Mouse (Mus musculus) liver, adult 2 months (tissue): ENCODE results near the gene Sufu. TPM values are rescaled to one million over a fixed set of nuclear protein-coding genes. Genes with fewer than 3 reads are reported as not detected.

ENCODE experiments used
- DNase-seq: peaks from one replicate; pipeline ENCODE4 v3.0.0-alpha.2; 2011; ENCODE audit warnings: low read depth, low spot score; ENCODE audit errors: extremely low read depth
- H3K27ac ChIP-seq: fragments of 200-500 bp; replicated peaks from 2 replicates; pipeline ENCODE4 v1.5.1; 2012; ENCODE audit warnings: low read depth, mild to moderate bottlenecking, control low read depth, inconsistent platforms, low read length; ENCODE audit not compliant: insufficient read depth
- H3K27me3 ChIP-seq: fragments of 200-500 bp; 2 replicates; pipeline ENCODE4 v1.6.1; 2012; ENCODE audit warnings: mild to moderate bottlenecking, moderate library complexity, low read length, inconsistent platforms; ENCODE audit not compliant: control insufficient read depth, insufficient read depth
- H3K36me3 ChIP-seq: fragments of 200-500 bp; 2 replicates; pipeline ENCODE4 v1.6.1; 2012; ENCODE audit warnings: low read length, inconsistent platforms; ENCODE audit not compliant: control insufficient read depth, insufficient read depth
- H3K4me1 ChIP-seq: fragments of 200-500 bp; 2 replicates; pipeline ENCODE4 v1.6.1; 2011; ENCODE audit warnings: low read length; ENCODE audit not compliant: control insufficient read depth, insufficient read depth
- H3K4me3 ChIP-seq: fragments of 200-500 bp; 2 replicates; pipeline ENCODE4 v1.5.1; 2011; ENCODE audit warnings: low read depth, mild to moderate bottlenecking, control low read depth, low read length, moderate library complexity; ENCODE audit not compliant: insufficient read depth
- H3K79me2 ChIP-seq: fragments of 200-500 bp; 2 replicates; pipeline ENCODE4 v1.6.1; 2012; ENCODE audit warnings: inconsistent platforms, mild to moderate bottlenecking, low read length, moderate library complexity; ENCODE audit not compliant: control insufficient read depth, insufficient read depth
- H3K9ac ChIP-seq: fragments of 200-500 bp; 2 replicates; pipeline ENCODE4 v1.6.1; 2012; ENCODE audit warnings: low read depth, mild to moderate bottlenecking, control low read depth, inconsistent platforms, low read length
- CTCF ChIP-seq: fragments of 200-500 bp; IDR thresholded peaks from 2 replicates; pipeline ENCODE4 v1.5.1; 2011; ENCODE audit warnings: low read depth, low read length, control low read depth
- POLR2A ChIP-seq: fragments of 200-500 bp; IDR thresholded peaks from 2 replicates; pipeline ENCODE4 v1.6.1; 2011; ENCODE audit warnings: low read length, control low read depth; ENCODE audit not compliant: insufficient read depth; ENCODE audit errors: extremely low read depth
- WGBS: fragments of 180-500 bp; shearing (Covaris S2); methylation state at CpG from one replicate; pipeline ENCODE4 v1.1.7; 2018; 5-methylcytosine and 5-hydroxymethylcytosine counted together
- polyA plus RNA-seq: library from polyadenylated mRNA; depleted of rRNA; stranded (reverse); fragments of >200 nt; gene quantifications from 2 replicates; pipeline ENCODE4 v1.2.3, GENCODE M21; 2012
- total RNA-seq: library from RNA; depleted of rRNA; stranded (reverse); fragments of >200 nt; gene quantifications from 2 replicates; pipeline ENCODE4 v1.2.3, GENCODE M21; 2014

Gene Sufu
- total and polyA plus RNA-seq, 2 experiments = 1.1 to 3.2 TPM

GRCm38 (mm10) chr19:46504822-46505417 is 108.2 kb downstream of the Sufu start:
- Histone ChIP-seq H3K36me3 (peaks cover 4% of the 10 kb centered on the region; the same call in 1 of the 2 replicates), H3K4me3 (no peak overlapping the region; the same call in 1 of the 2 replicates), H3K9ac (peak overlapping the region; percentile 11), H3K79me2 (peaks cover 58% of the 10 kb centered on the region), H3K27me3 (no peaks in the 10 kb centered on the region), H3K4me1 (peaks cover 37% of the 10 kb centered on the region), H3K27ac (peak overlapping the region; percentile 73)
- 58% methylated on average over 9 of the region's 9 CpGs for WGBS
- no peak for DNase-seq
- TF ChIP-seq CTCF = no peak
- no peak for TF ChIP-seq POLR2A

- no peak overlapping the region for H3K27ac ChIP-seq
- H3K4me3 ChIP-seq = no peak overlapping the region
- H3K79me2 ChIP-seq = peaks cover 58% of the 10 kb centered on the region
- 50% methylated on average over 8 of the region's 8 CpGs for WGBS
- H3K9ac ChIP-seq = no peak overlapping the region
- no peak for DNase-seq
- H3K36me3 ChIP-seq = peaks cover 4% of the 10 kb centered on the region; the same call in 1 of the 2 replicates
- no peaks in the 10 kb centered on the region for H3K27me3 ChIP-seq
- peaks cover 37% of the 10 kb centered on the region for H3K4me1 ChIP-seq
- TF ChIP-seq POLR2A (no peak), CTCF (no peak)
Measured at GRCm38 (mm10) chr19:46505646-46506371, 109.1 kb downstream of the Sufu start.

GRCm38 (mm10) chr19:46506372-46506717 is 109.6 kb downstream of the Sufu start:
- H3K36me3 ChIP-seq = peaks cover 4% of the 10 kb centered on the region; the same call in 1 of the 2 replicates
- H3K9ac ChIP-seq = peak overlapping the region; percentile 7; the same call in 1 of the 2 replicates
- H3K4me3 ChIP-seq = no peak overlapping the region
- TF ChIP-seq CTCF (no peak), POLR2A (no peak)
- H3K27ac ChIP-seq = no peak overlapping the region
- WGBS = 55% methylated on average over 3 of the region's 3 CpGs
- no peak for DNase-seq
- H3K4me1 ChIP-seq = peaks cover 37% of the 10 kb centered on the region
- H3K27me3 ChIP-seq = no peaks in the 10 kb centered on the region
- H3K79me2 ChIP-seq = peaks cover 60% of the 10 kb centered on the region

GRCm38 (mm10) chr19:46507181-46507581 is 110.5 kb downstream of the Sufu start:
- Histone ChIP-seq H3K4me3 (no peak overlapping the region), H3K27me3 (no peaks in the 10 kb centered on the region), H3K27ac (no peak overlapping the region), H3K9ac (no peak overlapping the region), H3K36me3 (peaks cover 5% of the 10 kb centered on the region; the same call in 1 of the 2 replicates), H3K4me1 (peaks cover 38% of the 10 kb centered on the region), H3K79me2 (peaks cover 61% of the 10 kb centered on the region)
- DNase-seq = no peak
- WGBS = 84% methylated on average over 8 of the region's 8 CpGs
- TF ChIP-seq CTCF (no peak), POLR2A (no peak)

- Histone ChIP-seq H3K4me3 (no peak overlapping the region), H3K79me2 (peaks cover 58% of the 10 kb centered on the region), H3K27ac (no peak overlapping the region), H3K36me3 (peaks cover 8% of the 10 kb centered on the region; the same call in 1 of the 2 replicates), H3K27me3 (no peaks in the 10 kb centered on the region), H3K9ac (no peak overlapping the region), H3K4me1 (peaks cover 38% of the 10 kb centered on the region)
- no peak for DNase-seq
- WGBS = 3% methylated on average over 1 of the region's 1 CpGs
- no peak for TF ChIP-seq POLR2A
- no peak for TF ChIP-seq CTCF
Measured at GRCm38 (mm10) chr19:46507806-46508205, 111.1 kb downstream of the Sufu start.

GRCm38 (mm10) chr19:46508738-46509137 is 112.0 kb downstream of the Sufu start:
- Histone ChIP-seq H3K27me3 (no peaks in the 10 kb centered on the region), H3K79me2 (peaks cover 55% of the 10 kb centered on the region), H3K9ac (no peak overlapping the region), H3K4me3 (no peak overlapping the region), H3K4me1 (peaks cover 38% of the 10 kb centered on the region), H3K36me3 (peaks cover 13% of the 10 kb centered on the region; the same call in 1 of the 2 replicates), H3K27ac (no peak overlapping the region)
- TF ChIP-seq CTCF (no peak), POLR2A (no peak)
- 81% methylated on average over 3 of the region's 3 CpGs for WGBS
- DNase-seq = no peak
